Mouse (Mus musculus): ENCODE data around the gene Gpatch8.

DNA sequence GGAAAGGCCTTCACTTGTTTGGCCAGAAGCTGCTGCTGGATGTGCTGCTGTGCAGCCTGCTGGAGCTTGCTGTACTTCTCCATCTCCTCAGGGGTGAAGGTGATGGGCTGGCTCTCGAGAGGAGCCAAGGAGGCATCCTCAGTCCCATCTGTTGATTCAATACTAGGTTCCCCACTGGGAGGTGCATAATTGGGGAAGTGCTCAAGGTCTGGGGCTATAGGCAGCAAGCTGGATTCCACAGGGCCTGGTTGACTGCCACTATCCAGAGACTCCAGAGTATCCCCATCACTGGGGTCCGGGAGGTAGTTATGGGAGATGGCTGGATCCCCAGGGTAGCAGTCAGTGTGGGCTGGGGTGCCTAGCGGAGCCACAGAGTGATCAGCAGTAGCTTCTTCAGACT lies 77.5 kb downstream of the Gpatch8 start:
- TF ChIP-seq CTCF (IDR thresholded peaks at IDR 0.05) = no peak
- no peak for TF ChIP-seq POLR2A (IDR thresholded peaks at IDR 0.05; ENCODE audit: insufficient read depth, low read depth, low read length)
